Mouse (Mus musculus): ENCODE data around the gene Fbxo2. TPM values are rescaled to one million over a fixed set of nuclear protein-coding genes. Genes with fewer than 3 reads are reported as not detected.

The Fbxo2 gene
- polyA plus RNA-seq, 2 experiments: 4.2 to 4.3 TPM

GRCm38 (mm10) chr4:148194400-148194799, 34.0 kb downstream of the Fbxo2 start:
- TF ChIP-seq POLR2A (IDR thresholded peaks at IDR 0.05; ENCODE audit: borderline replicate concordance, extremely low read depth, insufficient read depth, insufficient read length): no peak
- H3K4me3 ChIP-seq (replicated peaks; ENCODE audit: low read length): no peak overlapping the region
- H3K27me3 ChIP-seq (ENCODE audit: control insufficient read depth, insufficient read depth, low read length): no peaks in the 10 kb centered on the region
- H3K9me3 ChIP-seq (ENCODE audit: control insufficient read depth, low read length): no peaks in the 10 kb centered on the region
- no peak for DNase-seq (ENCODE audit: low spot score)
- no peaks in the 10 kb centered on the region for H3K36me3 ChIP-seq (ENCODE audit: control insufficient read depth, insufficient read depth, low read length)
- no peaks in the 10 kb centered on the region for H3K4me1 ChIP-seq (ENCODE audit: control insufficient read depth, insufficient read depth, low read length)
- H3K27ac ChIP-seq (replicated peaks; ENCODE audit: low read depth, low read length): no peak overlapping the region
- ATAC-seq (ENCODE audit: low FRiP score, low read depth): no peak
- H3K4me2 ChIP-seq (replicated peaks; ENCODE audit: low read depth, low read length, severe bottlenecking): no peak overlapping the region
- H3K9ac ChIP-seq (ENCODE audit: low read depth, low read length, severe bottlenecking): no peak overlapping the region

GRCm38 (mm10) chr4:148198721-148199120, 38.3 kb downstream of the Fbxo2 start:
- no peak for TF ChIP-seq POLR2A (IDR thresholded peaks at IDR 0.05; ENCODE audit: borderline replicate concordance, extremely low read depth, insufficient read depth, insufficient read length)
- H3K4me3 ChIP-seq (replicated peaks; ENCODE audit: low read length): no peak overlapping the region
- DNase-seq (ENCODE audit: low spot score) (no peak), ATAC-seq (ENCODE audit: low FRiP score, low read depth) (no peak)
- H3K27me3 ChIP-seq (ENCODE audit: control insufficient read depth, insufficient read depth, low read length): no peaks in the 10 kb centered on the region
- H3K4me2 ChIP-seq (replicated peaks; ENCODE audit: low read depth, low read length, severe bottlenecking): no peak overlapping the region
- 36% methylated on average over 10 of the region's 10 CpGs for whole genome bisulfite sequencing
- no peak overlapping the region for H3K9ac ChIP-seq (ENCODE audit: low read depth, low read length, severe bottlenecking)
- no peaks in the 10 kb centered on the region for H3K36me3 ChIP-seq (ENCODE audit: control insufficient read depth, insufficient read depth, low read length)
- H3K27ac ChIP-seq (replicated peaks; ENCODE audit: low read depth, low read length): no peak overlapping the region
- H3K4me1 ChIP-seq (ENCODE audit: control insufficient read depth, insufficient read depth, low read length): no peaks in the 10 kb centered on the region
- no peaks in the 10 kb centered on the region for H3K9me3 ChIP-seq (ENCODE audit: control insufficient read depth, low read length)

- H3K4me3 ChIP-seq (replicated peaks; ENCODE audit: low read length): no peak overlapping the region
- DNase-seq (ENCODE audit: low spot score) (no peak), ATAC-seq (ENCODE audit: low FRiP score, low read depth) (no peak)
- H3K27me3 ChIP-seq (ENCODE audit: control insufficient read depth, insufficient read depth, low read length): no peaks in the 10 kb centered on the region
- H3K9ac ChIP-seq (ENCODE audit: low read depth, low read length, severe bottlenecking): no peak overlapping the region
- no peaks in the 10 kb centered on the region for H3K36me3 ChIP-seq (ENCODE audit: control insufficient read depth, insufficient read depth, low read length)
- no peak overlapping the region for H3K27ac ChIP-seq (replicated peaks; ENCODE audit: low read depth, low read length)
- no peaks in the 10 kb centered on the region for H3K4me1 ChIP-seq (ENCODE audit: control insufficient read depth, insufficient read depth, low read length)
- WGBS: 91% methylated on average over 2 of the region's 2 CpGs
- H3K4me2 ChIP-seq (replicated peaks; ENCODE audit: low read depth, low read length, severe bottlenecking): no peak overlapping the region
- no peak for TF ChIP-seq POLR2A (IDR thresholded peaks at IDR 0.05; ENCODE audit: borderline replicate concordance, extremely low read depth, insufficient read depth, insufficient read length)
- no peaks in the 10 kb centered on the region for H3K9me3 ChIP-seq (ENCODE audit: control insufficient read depth, low read length)
Measured at GRCm38 (mm10) chr4:148203557-148203956, 43.1 kb downstream of the Fbxo2 start.

GRCm38 (mm10) chr4:148204061-148204872, 43.8 kb downstream of the Fbxo2 start:
- 65% methylated on average over 15 of the region's 15 CpGs for WGBS

GRCm38 (mm10) chr4:148204873-148205232, 44.4 kb downstream of the Fbxo2 start:
- ATAC-seq (ENCODE audit: low FRiP score, low read depth) (no peak), DNase-seq (ENCODE audit: low spot score) (no peak)
- Histone ChIP-seq H3K27me3 (ENCODE audit: control insufficient read depth, insufficient read depth, low read length) (no peaks in the 10 kb centered on the region), H3K27ac (replicated peaks; ENCODE audit: low read depth, low read length) (no peak overlapping the region), H3K4me2 (replicated peaks; ENCODE audit: low read depth, low read length, severe bottlenecking) (no peak overlapping the region), H3K9me3 (ENCODE audit: control insufficient read depth, low read length) (no peaks in the 10 kb centered on the region), H3K36me3 (ENCODE audit: control insufficient read depth, insufficient read depth, low read length) (no peaks in the 10 kb centered on the region), H3K4me1 (ENCODE audit: control insufficient read depth, insufficient read depth, low read length) (no peaks in the 10 kb centered on the region), H3K9ac (ENCODE audit: low read depth, low read length, severe bottlenecking) (no peak overlapping the region), H3K4me3 (replicated peaks; ENCODE audit: low read length) (no peak overlapping the region)
- no peak for TF ChIP-seq POLR2A (IDR thresholded peaks at IDR 0.05; ENCODE audit: borderline replicate concordance, extremely low read depth, insufficient read depth, insufficient read length)
- WGBS: 57% methylated on average over 6 of the region's 6 CpGs

More at GRCm38 (mm10) chr4:148204061-148204872, 43.8 kb downstream of the Fbxo2 start:
- Histone ChIP-seq H3K4me2 (replicated peaks; ENCODE audit: low read depth, low read length, severe bottlenecking) (no peak overlapping the region), H3K9ac (ENCODE audit: low read depth, low read length, severe bottlenecking) (no peak overlapping the region), H3K4me3 (replicated peaks; ENCODE audit: low read length) (no peak overlapping the region), H3K4me1 (ENCODE audit: control insufficient read depth, insufficient read depth, low read length) (no peaks in the 10 kb centered on the region), H3K36me3 (ENCODE audit: control insufficient read depth, insufficient read depth, low read length) (no peaks in the 10 kb centered on the region), H3K27ac (replicated peaks; ENCODE audit: low read depth, low read length) (no peak overlapping the region), H3K9me3 (ENCODE audit: control insufficient read depth, low read length) (no peaks in the 10 kb centered on the region), H3K27me3 (ENCODE audit: control insufficient read depth, insufficient read depth, low read length) (no peaks in the 10 kb centered on the region)
- DNase-seq (ENCODE audit: low spot score) (no peak), ATAC-seq (ENCODE audit: low FRiP score, low read depth) (no peak)
- no peak for TF ChIP-seq POLR2A (IDR thresholded peaks at IDR 0.05; ENCODE audit: borderline replicate concordance, extremely low read depth, insufficient read depth, insufficient read length)
